Mouse (Mus musculus) lung, embryonic 16.5 days (tissue): ENCODE measurements around the gene Slc7a6os. TPM values are rescaled to one million over a fixed set of nuclear protein-coding genes. Genes with fewer than 3 reads are reported as not detected.

ENCODE experiments used
- ATAC-seq: fragments of 200-750 bp; cut with Nextera tagmentation; 2 replicates; pipeline ENCODE4 v1.8.0; 2017; ENCODE audit warnings: low read depth, mild to moderate bottlenecking, moderate library complexity
- H3K27ac ChIP-seq: fragments of 300-500 bp; sonication (generic); 2 replicates; pipeline ENCODE4 v1.5.1; 2014; ENCODE audit warnings: mild to moderate bottlenecking, control low read depth, low read length
- H3K27me3 ChIP-seq: fragments of 300-500 bp; sonication (generic); 2 replicates; pipeline ENCODE4 v1.6.1; 2014; ENCODE audit warnings: low read depth, low read length, mixed read lengths; ENCODE audit not compliant: control insufficient read depth, insufficient read depth
- H3K36me3 ChIP-seq: fragments of 300-500 bp; sonication (generic); 2 replicates; pipeline ENCODE4 v1.6.1; 2014; ENCODE audit warnings: low read length; ENCODE audit not compliant: control insufficient read depth, insufficient read depth
- H3K4me1 ChIP-seq: fragments of 300-500 bp; sonication (generic); replicated peaks from 2 replicates; pipeline ENCODE4 v1.6.1; 2014; ENCODE audit warnings: low read length, mixed read lengths; ENCODE audit not compliant: control insufficient read depth, insufficient read depth
- H3K4me2 ChIP-seq: fragments of 300-500 bp; sonication (generic); 2 replicates; pipeline ENCODE4 v1.6.1; 2014; ENCODE audit warnings: low read depth, low read length, control low read depth
- H3K4me3 ChIP-seq: fragments of 300-500 bp; sonication (generic); 2 replicates; pipeline ENCODE4 v1.5.1; 2014; ENCODE audit warnings: mild to moderate bottlenecking, low read length, control low read depth
- H3K9ac ChIP-seq: fragments of 300-500 bp; sonication (generic); 2 replicates; pipeline ENCODE4 v1.6.1; 2014; ENCODE audit warnings: low read length, control low read depth
- H3K9me3 ChIP-seq: fragments of 300-500 bp; sonication (generic); 2 replicates; pipeline ENCODE4 v1.6.1; 2016; ENCODE audit warnings: low read length; ENCODE audit not compliant: control insufficient read depth
- WGBS: fragments of 180-500 bp; shearing (Covaris S2); extraction: QIAGEN DNeasy Blood & Tissue Kit; methylation state at CpG from one replicate; pipeline ENCODE4 v1.1.7; 2014; 5-methylcytosine and 5-hydroxymethylcytosine counted together
- polyA plus RNA-seq: library from polyadenylated mRNA; unstranded; fragments of >200 nt; fragmentation: Nextera tagmentation; extraction: Ambion mirVana; gene quantifications from 2 replicates; pipeline ENCODE4 v1.2.1, GENCODE M21; 2015

Gene Slc7a6os
- polyA plus RNA-seq, 1 experiment from 2014 or later: 28.3 TPM

- H3K27me3 ChIP-seq: no peaks in the 10 kb centered on the region
- H3K4me1 ChIP-seq: peaks cover 11% of the 10 kb centered on the region
- peak within 1 kb of the TSS; percentile 88 for H3K4me3 ChIP-seq
- H3K9ac ChIP-seq: peak within 1 kb of the TSS; percentile 86
- H3K27ac ChIP-seq: peak within 1 kb of the TSS; percentile 68
- under 1% methylated on average over 45 of the region's 59 CpGs for WGBS
- H3K36me3 ChIP-seq: peaks cover 3% of the 10 kb centered on the region; the same call in 1 of the 2 replicates
- H3K4me2 ChIP-seq: peak within 1 kb of the TSS; percentile 92
- no peaks in the 10 kb centered on the region for H3K9me3 ChIP-seq
- ATAC-seq: peak; percentile 90
Measured at GRCm38 (mm10) chr8:106168356-106169016, 42.2 kb downstream of the Slc7a6os start, which contains the start of gene Slc7a6. Slc7a6 (plus strand) TSS chr8:106168857.

GRCm38 (mm10) chr8:106165460-106165859, 45.3 kb downstream of the Slc7a6os start:
- Histone ChIP-seq H3K27me3 (no peaks in the 10 kb centered on the region), H3K9me3 (no peaks in the 10 kb centered on the region), H3K9ac (no peak overlapping the region), H3K27ac (no peak overlapping the region), H3K4me1 (peaks cover 11% of the 10 kb centered on the region), H3K4me2 (no peak overlapping the region), H3K36me3 (peaks cover 12% of the 10 kb centered on the region), H3K4me3 (no peak overlapping the region)
- ATAC-seq: no peak
- 48% methylated on average over 4 of the region's 4 CpGs for whole genome bisulfite sequencing

- Histone ChIP-seq H3K4me1 (peaks cover 2% of the 10 kb centered on the region; the same call in 1 of the 2 replicates), H3K36me3 (peaks cover 13% of the 10 kb centered on the region), H3K4me2 (no peak overlapping the region), H3K27me3 (no peaks in the 10 kb centered on the region), H3K4me3 (no peak overlapping the region), H3K9ac (no peak overlapping the region), H3K27ac (no peak overlapping the region), H3K9me3 (no peaks in the 10 kb centered on the region)
- 84% methylated on average over 9 of the region's 9 CpGs for WGBS
- ATAC-seq: no peak
Measured at GRCm38 (mm10) chr8:106163251-106163650, 47.5 kb downstream of the Slc7a6os start.

- no peak for ATAC-seq
- Histone ChIP-seq H3K9ac (no peak overlapping the region), H3K4me1 (no peaks in the 10 kb centered on the region), H3K4me2 (no peak overlapping the region), H3K36me3 (peaks cover 16% of the 10 kb centered on the region), H3K9me3 (no peaks in the 10 kb centered on the region), H3K4me3 (no peak overlapping the region), H3K27ac (no peak overlapping the region), H3K27me3 (no peaks in the 10 kb centered on the region)
- 84% methylated on average over 6 of the region's 6 CpGs for WGBS
Measured at GRCm38 (mm10) chr8:106159876-106160275, 50.9 kb downstream of the Slc7a6os start.

GRCm38 (mm10) chr8:106158381-106158780, 52.4 kb downstream of the Slc7a6os start:
- Histone ChIP-seq H3K4me1 (no peaks in the 10 kb centered on the region), H3K27me3 (no peaks in the 10 kb centered on the region), H3K9me3 (no peaks in the 10 kb centered on the region), H3K9ac (no peak overlapping the region), H3K4me2 (no peak overlapping the region), H3K27ac (no peak overlapping the region), H3K4me3 (no peak overlapping the region), H3K36me3 (peaks cover 13% of the 10 kb centered on the region)
- 86% methylated on average over 10 of the region's 10 CpGs for WGBS
- ATAC-seq: no peak

GRCm38 (mm10) chr8:106157419-106157818, 53.3 kb downstream of the Slc7a6os start:
- no peak overlapping the region for H3K4me3 ChIP-seq
- H3K4me1 ChIP-seq: no peaks in the 10 kb centered on the region
- no peaks in the 10 kb centered on the region for H3K9me3 ChIP-seq
- ATAC-seq: no peak
- H3K27ac ChIP-seq: no peak overlapping the region
- H3K9ac ChIP-seq: no peak overlapping the region
- 93% methylated on average over 1 of the region's 1 CpGs for WGBS
- no peak overlapping the region for H3K4me2 ChIP-seq
- H3K27me3 ChIP-seq: no peaks in the 10 kb centered on the region
- H3K36me3 ChIP-seq: peaks cover 6% of the 10 kb centered on the region; the same call in 1 of the 2 replicates

- H3K36me3 ChIP-seq: peaks cover 4% of the 10 kb centered on the region; the same call in 1 of the 2 replicates
- ATAC-seq: no peak
- 67% methylated on average over 4 of the region's 4 CpGs for WGBS
- peaks cover 10% of the 10 kb centered on the region for H3K4me1 ChIP-seq
- H3K27ac ChIP-seq: no peak overlapping the region
- no peak overlapping the region for H3K9ac ChIP-seq
- H3K9me3 ChIP-seq: no peaks in the 10 kb centered on the region
- H3K4me3 ChIP-seq: no peak overlapping the region
- H3K27me3 ChIP-seq: no peaks in the 10 kb centered on the region
- no peak overlapping the region for H3K4me2 ChIP-seq
Measured at GRCm38 (mm10) chr8:106152876-106153275, 57.9 kb downstream of the Slc7a6os start.

- no peaks in the 10 kb centered on the region for H3K27me3 ChIP-seq
- peak overlapping the region; percentile 74 for H3K4me3 ChIP-seq
- WGBS: 69% methylated on average over 9 of the region's 9 CpGs
- H3K4me1 ChIP-seq: peaks cover 10% of the 10 kb centered on the region
- peaks cover 1% of the 10 kb centered on the region; the same call in 1 of the 2 replicates for H3K36me3 ChIP-seq
- H3K27ac ChIP-seq: no peak overlapping the region
- no peak for ATAC-seq
- no peaks in the 10 kb centered on the region for H3K9me3 ChIP-seq
- H3K9ac ChIP-seq: peak overlapping the region; percentile 81
- peak overlapping the region; percentile 84 for H3K4me2 ChIP-seq
Measured at GRCm38 (mm10) chr8:106151041-106151440, 59.7 kb downstream of the Slc7a6os start.
